8 mouse cellular contexts compared by ENCODE assay signal in genomic region chr14:98167186-98168038, GRCm38 (mm10). TPM values are rescaled to one million over a fixed set of nuclear protein-coding genes. Genes with fewer than 3 reads are reported as not detected.
A peak's percentile ranks its signal among the peaks of the same experiment; 100 is the strongest.
DNase-seq lines count a peak whose midpoint lies in the region; ATAC-seq lines count a peak whose summit lies in the region.

No protein-coding gene starts in this region.

- 1% methylated on average over 33 of the region's 33 CpGs for WGBS in heart, embryonic 12.5 days
- 1% methylated on average over 33 of the region's 33 CpGs for WGBS in kidney, embryonic 15.5 days

- intact Hi-C loops in left cerebral cortex, postnatal 4 days (cut with DNase I): loop anchor here (5.0 kb wide), 1 partner anchor 835 kb away; no protein-coding TSS in a partner anchor

- no peaks in the 10 kb centered on the region for H3K36me3 ChIP-seq in heart, embryonic 12.5 days
- H3K36me3 ChIP-seq in kidney, embryonic 15.5 days: no peaks in the 10 kb centered on the region

- H3K27ac ChIP-seq in heart, embryonic 12.5 days (ENCODE audit: poor library complexity, severe bottlenecking): peak overlapping the region; percentile 84
- peak overlapping the region; percentile 93 for H3K27ac ChIP-seq in kidney, embryonic 15.5 days

- peak overlapping the region; percentile 69 for H3K4me3 ChIP-seq in heart, embryonic 12.5 days
- peak overlapping the region; percentile 73 for H3K4me3 ChIP-seq in kidney, embryonic 15.5 days (replicated peaks)

- no peaks in the 10 kb centered on the region for H3K27me3 ChIP-seq in heart, embryonic 12.5 days (replicated peaks)
- H3K27me3 ChIP-seq in kidney, embryonic 15.5 days: peaks cover 3% of the 10 kb centered on the region; the same call in 1 of the 2 replicates

- DNase-seq in left cerebral cortex, postnatal 4 days: peak; percentile 60
- DNase-seq in left cerebral cortex, adult 8-10 months (ENCODE audit: low spot score in 2 of 2): no peak
- peak; percentile 27 for DNase-seq in embryo, embryonic 11.5 days (ENCODE audit: low read depth, low spot score)
- DNase-seq in lung, postnatal 14 days: peak; percentile 76
- peak; percentile 73 for DNase-seq in retina, postnatal 1 day
- DNase-seq in natural killer cell, adult 2 months (ENCODE audit: low spot score in 2 of 2): no peak

- peak overlapping the region; percentile 85 for H3K9ac ChIP-seq in heart, embryonic 12.5 days
- H3K9ac ChIP-seq in kidney, embryonic 15.5 days: peak overlapping the region; percentile 90

- ATAC-seq in heart, embryonic 12.5 days (ENCODE audit: insufficient number of reproducible peaks, low FRiP score): peak; percentile 60
- ATAC-seq in kidney, embryonic 15.5 days (replicated peaks; ENCODE audit: low FRiP score): peak; percentile 64

- H3K9me3 ChIP-seq in heart, embryonic 12.5 days (replicated peaks): no peaks in the 10 kb centered on the region
- no peaks in the 10 kb centered on the region for H3K9me3 ChIP-seq in kidney, embryonic 15.5 days (replicated peaks)

- peak overlapping the region; percentile 84 for H3K4me2 ChIP-seq in heart, embryonic 12.5 days
- peak overlapping the region; percentile 68 for H3K4me2 ChIP-seq in kidney, embryonic 15.5 days

- peaks cover 14% of the 10 kb centered on the region for H3K4me1 ChIP-seq in heart, embryonic 12.5 days (replicated peaks)
- peaks cover 12% of the 10 kb centered on the region for H3K4me1 ChIP-seq in kidney, embryonic 15.5 days

RNA-seq across cellular contexts. Expression of gene Dach1, which starts 2.2 kb away (rescaled TPM):
- total RNA-seq in left cerebral cortex, postnatal 4 days (2021): 10 to 100 TPM; 11.6 to 14.8 TPM
- total RNA-seq in left cerebral cortex, adult 8-10 months (2022): 10 to 100 TPM; 11.1 to 13.9 (median 12.1) TPM
- polyA plus RNA-seq in heart, embryonic 12.5 days (2016; fragmentation: Nextera tagmentation; extraction: Ambion mirVana): 3.3 and 3.4 TPM in 2 replicates
- 18.9 and 22.0 TPM in 2 replicates for polyA plus RNA-seq in kidney, embryonic 15.5 days (2015; fragmentation: Nextera tagmentation; extraction: Ambion mirVana)

Comparison
In these comparisons a context has a peak if more than half of its experiments do, and no peak if none do; other contexts are left out.
1. DNase-seq: peak in left cerebral cortex, postnatal 4 days (single experiment), embryo, embryonic 11.5 days (single experiment), lung, postnatal 14 days (single experiment) and retina, postnatal 1 day (single experiment); none in left cerebral cortex, adult 8-10 months (0 of 2) and natural killer cell, adult 2 months (0 of 2).